Mouse (Mus musculus) liver, embryonic 11.5 days (tissue): Measurements from ENCODE around the gene Gan. TPM values are rescaled to one million over a fixed set of nuclear protein-coding genes. Genes with fewer than 3 reads are reported as not detected.

Source experiments
- ATAC-seq: fragments of 200-750 bp; cut with Nextera tagmentation; replicated peaks from 2 replicates; pipeline ENCODE4 v1.8.0; 2017; ENCODE audit warnings: moderate number of reproducible peaks, mild to moderate bottlenecking, moderate TSS enrichment, moderate library complexity; ENCODE audit not compliant: low FRiP score
- DNase-seq: peaks from one replicate; pipeline ENCODE4 v3.0.0-alpha.2; 2017; ENCODE audit warnings: low spot score
- H3K27ac ChIP-seq: fragments of 300-500 bp; sonication (generic); 2 replicates; pipeline ENCODE4 v1.5.1; 2014; ENCODE audit warnings: mild to moderate bottlenecking, low read depth, low read length, control low read depth
- H3K27me3 ChIP-seq: fragments of 300-500 bp; sonication (generic); replicated peaks from 2 replicates; pipeline ENCODE4 v1.6.1; 2014; ENCODE audit warnings: low read length, mixed read lengths; ENCODE audit not compliant: control insufficient read depth, insufficient read depth
- H3K36me3 ChIP-seq: fragments of 300-500 bp; sonication (generic); 2 replicates; pipeline ENCODE4 v1.6.1; 2014; ENCODE audit warnings: mild to moderate bottlenecking, low read length, moderate library complexity, mixed read lengths; ENCODE audit not compliant: control insufficient read depth, insufficient read depth
- H3K4me1 ChIP-seq: fragments of 300-500 bp; sonication (generic); replicated peaks from 2 replicates; pipeline ENCODE4 v1.6.1; 2014; ENCODE audit warnings: low read length, mixed read lengths; ENCODE audit not compliant: control insufficient read depth, insufficient read depth
- H3K4me2 ChIP-seq: fragments of 300-500 bp; sonication (generic); 2 replicates; pipeline ENCODE4 v1.6.1; 2014; ENCODE audit warnings: mild to moderate bottlenecking, control low read depth, moderate library complexity
- H3K4me3 ChIP-seq: fragments of 300-500 bp; sonication (generic); 2 replicates; pipeline ENCODE4 v1.5.1; 2014; ENCODE audit warnings: low read depth, low read length, control low read depth
- H3K9ac ChIP-seq: fragments of 300-500 bp; sonication (generic); 2 replicates; pipeline ENCODE4 v1.6.1; 2014; ENCODE audit warnings: low read depth, low read length, control low read depth
- H3K9me3 ChIP-seq: fragments of 300-500 bp; sonication (generic); 2 replicates; pipeline ENCODE4 v1.6.1; 2016; ENCODE audit warnings: low read length, inconsistent platforms, mixed read lengths; ENCODE audit not compliant: control insufficient read depth
- WGBS: fragments of 180-500 bp; shearing (Covaris S2); extraction: QIAGEN DNeasy Blood & Tissue Kit; methylation state at CpG from one replicate; pipeline ENCODE4 v1.1.7; 2014; 5-methylcytosine and 5-hydroxymethylcytosine counted together
- polyA plus RNA-seq: library from polyadenylated mRNA; unstranded; fragments of >200 nt; fragmentation: Nextera tagmentation; extraction: Ambion mirVana; gene quantifications from 2 replicates; pipeline ENCODE4 v1.2.1, GENCODE M21; 2014

The Gan gene
- polyA plus RNA-seq, 1 experiment from 2014 or later = 2.1 TPM

DNA sequence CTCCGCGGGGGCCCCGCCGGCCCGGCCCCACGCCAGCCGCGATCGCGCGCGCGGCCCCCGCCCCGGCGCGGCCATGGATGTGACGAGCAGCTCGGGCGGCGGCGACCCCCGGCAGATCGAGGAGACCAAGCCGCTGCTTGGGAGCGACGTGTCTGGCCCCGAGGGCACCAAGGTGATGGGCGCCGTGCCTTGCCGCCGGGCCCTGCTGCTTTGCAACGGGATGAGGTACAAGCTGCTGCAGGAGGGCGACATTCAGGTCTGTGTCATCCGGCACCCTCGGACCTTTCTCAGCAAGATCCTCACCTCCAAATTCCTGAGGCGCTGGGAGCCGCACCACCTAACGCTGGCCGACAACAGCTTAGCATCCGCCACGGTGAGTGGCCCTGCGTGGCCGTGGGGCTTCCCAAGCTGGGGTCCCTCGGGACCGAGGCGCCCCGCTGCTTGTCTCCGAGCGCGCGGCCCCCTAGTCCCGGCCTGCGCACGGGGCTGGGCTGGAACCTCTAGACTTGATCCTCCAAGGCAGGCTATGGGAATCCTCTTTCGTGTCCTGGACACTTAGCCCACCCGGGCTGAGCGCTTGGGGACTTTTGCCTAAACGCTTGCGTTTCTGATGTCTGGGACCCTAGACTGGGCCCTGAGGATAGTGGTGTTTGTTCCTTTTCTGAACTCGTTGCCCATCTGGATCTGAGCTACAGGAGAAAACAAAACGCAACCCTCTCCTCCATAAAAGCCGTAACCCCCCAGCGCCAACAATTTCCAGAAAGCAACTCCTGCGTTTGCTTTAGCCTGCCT lies 99.3 kb downstream of the Gan start, which contains the start of gene Cmip:
Cmip (plus strand) TSS at position 36 of the 792 bp plus-strand sequence.
- peak within 1 kb of the TSS; percentile 99 for H3K4me3 ChIP-seq
- H3K4me2 ChIP-seq = peak within 1 kb of the TSS; percentile 80
- no peaks in the 10 kb centered on the region for H3K27me3 ChIP-seq
- under 1% methylated on average over 65 of the region's 65 CpGs for WGBS
- H3K36me3 ChIP-seq = no peaks in the 10 kb centered on the region
- peak within 1 kb of the TSS; percentile 97 for H3K9ac ChIP-seq
- peak; percentile 13; the same call in 1 of the 2 replicates for ATAC-seq
- H3K4me1 ChIP-seq = peaks cover 43% of the 10 kb centered on the region
- peak within 1 kb of the TSS; percentile 89 for H3K27ac ChIP-seq
- peak; percentile 67 for DNase-seq
- H3K9me3 ChIP-seq = no peaks in the 10 kb centered on the region

DNA sequence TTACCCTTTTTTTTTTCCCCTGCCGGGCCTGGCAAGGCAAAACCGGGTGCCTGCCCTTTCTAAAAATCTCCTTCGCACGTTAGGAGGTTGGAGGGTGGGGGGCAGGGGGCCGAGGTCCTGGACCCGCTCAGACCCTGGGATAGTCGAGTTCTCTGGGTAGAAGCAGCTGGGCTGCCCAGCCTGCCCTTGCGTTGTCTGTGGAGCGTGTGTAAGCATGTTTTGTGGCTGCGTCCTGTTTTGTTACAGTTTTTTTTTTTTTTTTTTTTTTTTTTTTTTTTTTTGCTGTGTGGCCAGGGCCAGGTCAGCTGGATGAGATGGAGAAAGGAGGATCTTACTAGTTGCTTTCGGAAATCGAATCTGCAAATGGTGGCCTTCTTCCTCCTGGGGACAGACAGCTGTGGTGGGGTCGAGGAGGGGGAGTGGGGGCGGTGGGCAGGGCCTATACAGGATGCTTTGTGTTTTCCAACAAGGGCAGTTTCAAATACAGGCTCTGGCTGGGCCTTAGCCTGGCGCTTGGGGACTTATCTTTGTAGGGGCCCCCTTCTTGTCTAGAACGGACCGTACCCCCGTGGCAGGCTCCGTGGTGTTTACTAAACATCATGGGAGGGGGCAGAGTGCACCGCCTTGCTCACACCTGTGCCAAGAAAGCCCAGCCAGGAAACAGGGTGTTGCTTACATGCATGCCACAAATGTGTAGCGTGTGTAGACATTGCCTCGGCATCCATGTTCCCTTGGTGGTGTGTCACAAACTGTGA lies 100.1 kb downstream of the Gan start:
- 6% methylated on average over 22 of the region's 22 CpGs for WGBS
- H3K4me1 ChIP-seq = peaks cover 51% of the 10 kb centered on the region
- peak overlapping the region; percentile 99 for H3K4me3 ChIP-seq
- peak overlapping the region; percentile 89 for H3K27ac ChIP-seq
- H3K9ac ChIP-seq = peak overlapping the region; percentile 97
- no peaks in the 10 kb centered on the region for H3K36me3 ChIP-seq
- no peak for ATAC-seq
- H3K9me3 ChIP-seq = no peaks in the 10 kb centered on the region
- no peaks in the 10 kb centered on the region for H3K27me3 ChIP-seq
- DNase-seq = no peak
- peak overlapping the region; percentile 80 for H3K4me2 ChIP-seq

DNA sequence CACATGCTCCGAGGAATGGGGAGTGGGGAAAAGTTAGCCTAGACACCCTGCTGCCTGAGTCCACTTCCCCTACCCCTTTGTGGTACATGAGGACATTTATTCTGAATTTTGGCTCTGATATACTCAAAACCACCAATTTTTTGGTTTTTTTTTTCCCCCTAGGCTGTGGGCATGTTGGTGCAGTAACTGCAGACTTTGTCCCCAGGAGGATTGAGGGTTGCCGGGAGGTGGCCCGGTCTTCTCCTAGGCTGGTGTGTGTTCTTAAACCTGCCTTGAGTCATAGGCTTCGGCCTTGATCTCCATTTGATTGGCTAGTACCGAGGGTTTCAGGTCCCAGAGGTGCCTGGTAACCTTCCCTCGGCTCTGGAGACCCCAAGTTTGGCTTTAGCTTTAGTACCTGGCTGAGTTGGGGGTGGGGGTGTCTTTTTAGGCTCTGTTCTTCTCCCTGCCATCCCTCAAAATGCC lies 100.7 kb downstream of the Gan start:
- ATAC-seq (no peak), DNase-seq (no peak)
- H3K4me3 ChIP-seq = peak overlapping the region; percentile 99
- peak overlapping the region; percentile 80 for H3K4me2 ChIP-seq
- H3K36me3 ChIP-seq = no peaks in the 10 kb centered on the region
- no peaks in the 10 kb centered on the region for H3K9me3 ChIP-seq
- peak overlapping the region; percentile 97 for H3K9ac ChIP-seq
- peaks cover 57% of the 10 kb centered on the region for H3K4me1 ChIP-seq
- peak overlapping the region; percentile 89; the same call in 1 of the 2 replicates for H3K27ac ChIP-seq
- 36% methylated on average over 6 of the region's 6 CpGs for WGBS
- H3K27me3 ChIP-seq = no peaks in the 10 kb centered on the region

DNA sequence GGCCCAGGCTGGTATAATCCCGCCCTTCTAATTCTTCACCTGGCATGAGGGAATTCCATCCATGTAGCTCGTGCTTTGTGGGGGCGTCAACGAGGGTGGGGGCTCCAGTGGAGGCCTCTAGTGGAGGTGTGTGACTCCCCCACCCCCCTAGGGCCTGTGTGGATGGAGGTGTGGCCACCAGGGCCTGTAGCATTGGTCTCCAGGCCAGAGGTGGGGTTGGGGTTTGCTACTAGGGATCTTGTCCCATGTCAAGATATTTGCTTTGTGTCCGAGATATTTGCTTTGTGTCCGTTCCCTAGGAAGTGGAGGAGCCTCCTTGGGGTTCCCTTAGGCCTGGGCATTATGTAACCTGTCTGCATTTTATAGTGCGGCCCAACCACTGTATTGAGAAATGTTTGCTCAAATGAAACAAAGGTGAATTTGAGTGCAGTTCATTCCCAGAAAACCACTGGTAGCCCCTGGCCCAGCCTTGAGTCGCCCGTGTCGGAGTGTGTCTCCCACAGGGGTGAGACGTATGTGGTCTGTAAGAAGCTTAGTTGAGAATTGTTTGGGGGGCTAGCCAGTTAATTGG lies 101.6 kb downstream of the Gan start:
- Histone ChIP-seq H3K9me3 (no peaks in the 10 kb centered on the region), H3K27me3 (no peaks in the 10 kb centered on the region), H3K36me3 (no peaks in the 10 kb centered on the region), H3K27ac (0 out of 2 replicates have a peak overlapping the region, but pooled peaks have one; percentile 34), H3K4me2 (peak overlapping the region; percentile 80), H3K4me3 (peak overlapping the region; percentile 99), H3K4me1 (peaks cover 62% of the 10 kb centered on the region), H3K9ac (peak overlapping the region; percentile 97)
- ATAC-seq (no peak), DNase-seq (no peak)
- WGBS = 62% methylated on average over 11 of the region's 11 CpGs

DNA sequence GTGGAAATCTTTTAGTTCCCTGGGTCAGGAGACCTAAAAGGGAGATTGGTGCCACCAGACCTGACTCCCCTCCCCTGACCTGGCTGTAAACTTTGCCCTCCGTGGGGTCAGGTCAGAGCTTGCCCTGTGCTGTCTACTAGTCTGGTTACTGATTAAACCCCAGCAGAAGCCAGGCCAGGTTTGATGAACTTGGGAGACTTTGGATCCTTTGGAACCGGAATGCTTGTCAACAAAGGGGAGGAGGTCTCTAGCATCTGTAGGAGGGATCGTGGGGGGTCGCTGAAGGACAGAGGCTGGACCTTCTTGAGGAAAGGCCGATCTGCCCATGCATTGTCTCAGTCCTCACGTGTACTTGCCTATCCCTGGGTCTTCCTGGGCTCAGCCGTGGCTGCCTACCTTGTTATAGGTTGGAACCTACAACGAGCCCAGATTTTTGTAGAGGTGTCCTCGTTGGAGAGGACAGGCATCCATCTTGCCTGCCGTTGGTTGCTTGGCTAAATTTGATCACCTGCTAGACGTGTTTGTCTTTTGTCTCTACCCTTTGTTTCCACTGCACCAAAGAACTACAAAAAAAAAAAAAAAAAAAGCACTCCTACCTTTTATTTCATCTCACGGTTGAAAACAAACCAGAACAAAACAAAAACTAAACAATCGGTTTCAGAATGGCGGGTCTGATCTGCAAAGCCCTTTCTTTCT lies 102.4 kb downstream of the Gan start:
- Histone ChIP-seq H3K27me3 (no peaks in the 10 kb centered on the region), H3K9ac (no peak overlapping the region), H3K36me3 (peaks cover 2% of the 10 kb centered on the region; the same call in 1 of the 2 replicates), H3K4me3 (peak overlapping the region; percentile 1; the same call in 1 of the 2 replicates), H3K9me3 (no peaks in the 10 kb centered on the region), H3K4me2 (peak overlapping the region; percentile 80), H3K27ac (peak overlapping the region; percentile 1; the same call in 1 of the 2 replicates), H3K4me1 (peaks cover 69% of the 10 kb centered on the region)
- DNase-seq (no peak), ATAC-seq (no peak)
- WGBS = 56% methylated on average over 14 of the region's 14 CpGs

DNA sequence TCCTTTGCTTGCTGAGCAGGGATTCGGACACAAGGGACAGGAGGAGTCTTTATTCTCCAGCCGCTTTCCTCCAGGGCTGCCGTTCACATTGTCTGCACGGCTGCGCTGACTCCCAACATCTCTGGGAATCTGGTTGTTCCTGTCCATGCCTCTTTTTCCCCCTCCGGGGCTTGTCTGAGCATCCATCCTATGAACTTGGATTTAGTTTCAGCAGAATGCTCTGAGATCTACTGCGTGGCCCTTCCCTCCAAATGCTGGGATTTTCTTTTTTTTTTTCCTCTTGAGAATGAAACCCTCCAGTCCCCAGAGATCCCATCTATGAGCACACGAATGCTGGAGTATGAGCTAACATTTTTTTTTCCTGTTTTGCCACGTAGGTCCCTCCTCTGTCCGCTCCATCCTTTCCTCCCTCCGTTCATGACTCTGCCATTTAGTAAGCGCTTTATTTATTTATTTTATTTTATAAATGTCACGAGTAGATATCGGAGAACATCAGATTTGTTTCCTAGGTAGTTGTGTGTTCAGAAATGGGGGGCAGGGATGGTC lies 103.1 kb downstream of the Gan start:
- ATAC-seq (no peak), DNase-seq (no peak)
- H3K27me3 ChIP-seq = no peaks in the 10 kb centered on the region
- peak overlapping the region; percentile 80 for H3K4me2 ChIP-seq
- no peaks in the 10 kb centered on the region for H3K9me3 ChIP-seq
- H3K36me3 ChIP-seq = peaks cover 2% of the 10 kb centered on the region; the same call in 1 of the 2 replicates
- no peak overlapping the region for H3K27ac ChIP-seq
- H3K4me3 ChIP-seq = peak overlapping the region; percentile 1; the same call in 1 of the 2 replicates
- H3K4me1 ChIP-seq = peaks cover 69% of the 10 kb centered on the region
- 62% methylated on average over 14 of the region's 14 CpGs for WGBS
- H3K9ac ChIP-seq = no peak overlapping the region; the same call in 1 of the 2 replicates

DNA sequence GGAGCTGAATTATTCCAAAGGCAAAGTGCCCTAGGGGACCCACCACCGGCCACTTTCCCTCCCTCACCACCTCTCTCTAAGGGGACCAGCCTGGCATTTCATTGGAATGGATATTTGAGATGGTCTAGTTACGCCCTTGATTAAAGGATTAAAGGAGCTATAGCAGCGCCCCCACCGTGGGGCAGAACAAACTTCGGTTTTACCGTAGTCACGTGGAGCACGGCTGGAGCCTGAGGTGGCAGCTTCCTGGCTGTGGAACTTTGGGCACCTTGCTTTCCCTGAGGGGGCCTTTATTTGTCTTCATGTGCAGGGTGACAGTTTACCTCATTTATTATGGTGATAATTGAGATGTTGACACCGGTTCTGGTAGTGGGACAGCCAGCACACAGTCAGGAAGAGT lies 103.8 kb downstream of the Gan start:
- H3K4me3 ChIP-seq = peak overlapping the region; percentile 1; the same call in 1 of the 2 replicates
- peaks cover 68% of the 10 kb centered on the region for H3K4me1 ChIP-seq
- H3K9ac ChIP-seq = no peak overlapping the region; the same call in 1 of the 2 replicates
- H3K36me3 ChIP-seq = peaks cover 2% of the 10 kb centered on the region; the same call in 1 of the 2 replicates
- WGBS = 42% methylated on average over 9 of the region's 9 CpGs
- ATAC-seq = no peak
- H3K27me3 ChIP-seq = no peaks in the 10 kb centered on the region
- H3K4me2 ChIP-seq = peak overlapping the region; percentile 80
- no peaks in the 10 kb centered on the region for H3K9me3 ChIP-seq
- DNase-seq = no peak
- H3K27ac ChIP-seq = no peak overlapping the region
